Mouse (Mus musculus): ENCODE data around the gene Nae1.

Nae1 gene

DNA sequence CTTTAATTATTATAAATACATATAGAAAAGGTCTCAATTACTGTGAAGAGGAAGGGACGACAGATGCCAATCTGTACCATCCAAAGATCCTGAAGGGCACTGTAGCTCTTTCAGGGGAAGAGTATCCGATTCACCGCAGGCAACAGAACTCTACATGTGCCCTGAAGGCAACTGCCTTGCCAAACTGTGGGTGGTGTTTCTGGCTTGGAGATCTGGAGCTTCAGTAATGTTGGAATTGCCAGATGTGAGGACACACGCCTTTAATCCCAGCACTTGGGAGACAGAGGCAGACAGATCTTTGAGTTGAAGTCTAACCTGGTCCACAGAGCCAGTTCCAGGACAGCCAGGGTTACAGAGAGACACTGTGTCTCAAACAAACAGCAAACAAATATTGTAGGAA is 4.5 kb upstream of the Nae1 start:
- Histone ChIP-seq H3K9me3 (ENCODE audit: low read length) (no peaks in the 10 kb centered on the region), H3K4me1 (replicated peaks; ENCODE audit: low read depth, low read length) (peaks cover 30% of the 10 kb centered on the region), H3K27me3 (ENCODE audit: insufficient read depth, low read length) (peaks cover 66% of the 10 kb centered on the region), H3K36me3 (ENCODE audit: insufficient read depth, low read length) (no peaks in the 10 kb centered on the region), H3K4me3 (replicated peaks; ENCODE audit: low read length) (no peak overlapping the region)
- TF ChIP-seq POU5F1 (IDR thresholded peaks at IDR 0.05; ENCODE audit: borderline replicate concordance, low read length), result no peak

DNA sequence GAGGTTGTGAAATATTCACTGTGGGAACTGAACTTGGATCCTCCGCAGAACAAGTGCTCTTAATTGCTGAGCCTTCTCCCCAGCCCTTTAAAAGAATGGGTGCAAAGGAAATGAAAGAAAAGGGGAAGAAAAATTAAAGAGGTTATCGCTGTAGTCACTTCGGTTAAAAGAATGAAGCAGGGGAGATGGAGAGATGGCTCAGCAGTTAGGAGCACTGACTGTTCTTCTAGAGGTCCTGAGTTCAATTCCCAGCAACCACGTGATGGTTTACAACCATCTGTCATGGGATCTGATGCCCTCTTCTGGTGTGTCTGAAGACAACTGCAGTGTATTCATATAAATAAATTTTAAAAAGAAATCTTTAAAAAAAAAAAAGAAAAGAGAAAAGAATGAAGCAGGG is 1.6 kb upstream of the Nae1 start:
- peaks cover 37% of the 10 kb centered on the region for H3K27me3 ChIP-seq (ENCODE audit: insufficient read depth, low read length)
- H3K9me3 ChIP-seq (ENCODE audit: low read length), result no peaks in the 10 kb centered on the region
- H3K36me3 ChIP-seq (ENCODE audit: insufficient read depth, low read length), result peaks cover 3% of the 10 kb centered on the region; the same call in 1 of the 2 replicates
- no peak overlapping the region for H3K4me3 ChIP-seq (replicated peaks; ENCODE audit: low read length)
- peaks cover 26% of the 10 kb centered on the region for H3K4me1 ChIP-seq (replicated peaks; ENCODE audit: low read depth, low read length)
- TF ChIP-seq CTCF (conservative IDR thresholded peaks at IDR 0.05; ENCODE audit: low read length) (no peak), POU5F1 (IDR thresholded peaks at IDR 0.05; ENCODE audit: borderline replicate concordance, low read length) (no peak), NANOG (IDR thresholded peaks at IDR 0.05; ENCODE audit: borderline replicate concordance, low read length) (no peak)

DNA sequence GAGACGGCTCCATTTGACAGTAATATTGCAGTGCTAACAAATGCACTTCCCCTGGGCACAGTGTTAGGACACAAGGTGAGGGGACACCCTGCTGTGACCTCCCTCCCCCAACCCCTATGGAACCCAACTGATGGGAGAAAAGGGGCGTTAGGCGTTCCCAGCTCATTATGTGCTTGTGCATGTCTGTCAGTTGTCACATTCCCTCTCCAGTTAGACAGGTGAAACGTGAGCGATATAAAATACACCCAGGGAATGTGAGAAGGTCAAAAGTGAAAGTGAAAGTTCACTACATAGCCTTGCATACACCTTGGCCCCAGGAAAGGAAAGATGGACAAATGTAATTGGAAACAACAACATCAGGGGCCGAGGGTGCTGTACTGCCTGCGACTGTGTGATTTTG is 941 bp upstream of the Nae1 start:
- Histone ChIP-seq H3K4me1 (replicated peaks; ENCODE audit: low read depth, low read length) (peaks cover 25% of the 10 kb centered on the region), H3K27me3 (ENCODE audit: insufficient read depth, low read length) (peaks cover 31% of the 10 kb centered on the region), H3K36me3 (ENCODE audit: insufficient read depth, low read length) (peaks cover 4% of the 10 kb centered on the region), H3K9me3 (ENCODE audit: low read length) (no peaks in the 10 kb centered on the region), H3K4me3 (replicated peaks; ENCODE audit: low read length) (no peak overlapping the region)
- TF ChIP-seq POU5F1 (IDR thresholded peaks at IDR 0.05; ENCODE audit: borderline replicate concordance, low read length) (no peak), NANOG (IDR thresholded peaks at IDR 0.05; ENCODE audit: borderline replicate concordance, low read length) (no peak), CTCF (conservative IDR thresholded peaks at IDR 0.05; ENCODE audit: low read length) (no peak)

DNA sequence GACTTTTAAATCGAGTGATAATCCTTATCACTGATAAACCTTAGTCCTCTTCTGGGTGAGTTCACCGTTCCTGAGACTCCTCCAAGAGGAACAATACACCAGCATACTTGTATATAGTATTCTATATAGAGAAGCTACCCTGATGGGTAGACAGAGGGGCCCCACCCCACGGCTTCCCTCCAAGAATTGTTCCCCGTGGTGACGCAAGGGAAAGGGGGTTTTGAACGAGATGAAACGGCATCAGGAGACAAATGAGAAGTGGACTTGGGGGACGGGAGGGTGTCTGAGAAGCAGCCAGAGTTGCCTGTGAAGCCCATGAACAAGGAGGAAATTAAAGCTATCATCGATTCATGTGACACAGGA is 323 bp upstream of the Nae1 start:
- Histone ChIP-seq H3K4me3 (replicated peaks; ENCODE audit: low read length) (peak overlapping the region; percentile 97), H3K9me3 (ENCODE audit: low read length) (no peaks in the 10 kb centered on the region), H3K4me1 (replicated peaks; ENCODE audit: low read depth, low read length) (peaks cover 20% of the 10 kb centered on the region), H3K27me3 (ENCODE audit: insufficient read depth, low read length) (peaks cover 25% of the 10 kb centered on the region), H3K36me3 (ENCODE audit: insufficient read depth, low read length) (peaks cover 10% of the 10 kb centered on the region)
- TF ChIP-seq NANOG (IDR thresholded peaks at IDR 0.05; ENCODE audit: borderline replicate concordance, low read length) (no peak), CTCF (conservative IDR thresholded peaks at IDR 0.05; ENCODE audit: low read length) (no peak; the same call in 1 of the 2 replicates), POU5F1 (IDR thresholded peaks at IDR 0.05; ENCODE audit: borderline replicate concordance, low read length) (no peak)

GRCm38 (mm10) chr8:104533551-104533950 is 886 bp downstream of the Nae1 start:
- Histone ChIP-seq H3K4me3 (replicated peaks; ENCODE audit: low read length) (peak overlapping the region; percentile 97), H3K36me3 (ENCODE audit: insufficient read depth, low read length) (peaks cover 17% of the 10 kb centered on the region), H3K9me3 (ENCODE audit: low read length) (no peaks in the 10 kb centered on the region), H3K27me3 (ENCODE audit: insufficient read depth, low read length) (peaks cover 13% of the 10 kb centered on the region), H3K4me1 (replicated peaks; ENCODE audit: low read depth, low read length) (peaks cover 20% of the 10 kb centered on the region)
- no peak for TF ChIP-seq CTCF (conservative IDR thresholded peaks at IDR 0.05; ENCODE audit: low read length)
- TF ChIP-seq POU5F1 (IDR thresholded peaks at IDR 0.05; ENCODE audit: borderline replicate concordance, low read length), result no peak
- no peak for TF ChIP-seq NANOG (IDR thresholded peaks at IDR 0.05; ENCODE audit: borderline replicate concordance, low read length)

- TF ChIP-seq POU5F1 (IDR thresholded peaks at IDR 0.05; ENCODE audit: borderline replicate concordance, low read length), result no peak
- no peak for TF ChIP-seq CTCF (conservative IDR thresholded peaks at IDR 0.05; ENCODE audit: low read length)
- no peak for TF ChIP-seq NANOG (IDR thresholded peaks at IDR 0.05; ENCODE audit: borderline replicate concordance, low read length)
- peaks cover 45% of the 10 kb centered on the region for H3K36me3 ChIP-seq (ENCODE audit: insufficient read depth, low read length)
- H3K4me1 ChIP-seq (replicated peaks; ENCODE audit: low read depth, low read length), result peaks cover 10% of the 10 kb centered on the region
- H3K9me3 ChIP-seq (ENCODE audit: low read length), result no peaks in the 10 kb centered on the region
- H3K4me3 ChIP-seq (replicated peaks; ENCODE audit: low read length), result no peak overlapping the region
- H3K27me3 ChIP-seq (ENCODE audit: insufficient read depth, low read length), result no peaks in the 10 kb centered on the region
Measured at GRCm38 (mm10) chr8:104529671-104530070, 4.8 kb downstream of the Nae1 start.

GRCm38 (mm10) chr8:104517872-104518271 is 16.6 kb downstream of the Nae1 start:
- TF ChIP-seq CTCF (conservative IDR thresholded peaks at IDR 0.05; ENCODE audit: low read length), result no peak
- H3K4me3 ChIP-seq (replicated peaks; ENCODE audit: low read length), result no peak overlapping the region
- H3K9me3 ChIP-seq (ENCODE audit: low read length), result no peaks in the 10 kb centered on the region
- H3K36me3 ChIP-seq (ENCODE audit: insufficient read depth, low read length), result peaks cover 77% of the 10 kb centered on the region
- no peaks in the 10 kb centered on the region for H3K27me3 ChIP-seq (ENCODE audit: insufficient read depth, low read length)
- H3K4me1 ChIP-seq (replicated peaks; ENCODE audit: low read depth, low read length), result no peaks in the 10 kb centered on the region

DNA sequence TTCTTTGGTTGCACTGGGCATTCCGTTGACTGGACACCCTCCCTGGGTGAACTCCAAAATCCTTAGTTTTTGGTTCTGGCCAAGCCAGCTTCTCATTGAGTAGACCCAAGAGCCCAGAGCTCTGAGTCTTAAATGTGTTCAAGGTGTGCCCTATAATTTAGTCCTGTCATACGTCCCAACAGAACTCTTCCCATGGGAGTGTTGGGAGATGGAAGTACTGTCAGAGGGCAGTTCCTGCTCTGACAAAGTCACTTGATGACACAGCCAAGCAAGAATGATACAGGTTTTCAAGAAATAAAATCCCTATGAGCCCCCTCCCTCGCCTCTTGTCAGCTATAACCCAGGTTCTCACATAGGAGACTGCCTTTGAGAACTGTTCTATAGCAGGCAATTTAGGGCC is 24.3 kb downstream of the Nae1 start:
- H3K9me3 ChIP-seq (ENCODE audit: low read length), result no peaks in the 10 kb centered on the region
- TF ChIP-seq POU5F1 (IDR thresholded peaks at IDR 0.05; ENCODE audit: borderline replicate concordance, low read length) (no peak), NANOG (IDR thresholded peaks at IDR 0.05; ENCODE audit: borderline replicate concordance, low read length) (no peak), CTCF (conservative IDR thresholded peaks at IDR 0.05; ENCODE audit: low read length) (no peak)
- peaks cover 20% of the 10 kb centered on the region for H3K36me3 ChIP-seq (ENCODE audit: insufficient read depth, low read length)
- peaks cover 4% of the 10 kb centered on the region; the same call in 1 of the 2 replicates for H3K27me3 ChIP-seq (ENCODE audit: insufficient read depth, low read length)
- peak overlapping the region; percentile 83; the same call in 1 of the 2 replicates for H3K4me3 ChIP-seq (replicated peaks; ENCODE audit: low read length)
- H3K4me1 ChIP-seq (replicated peaks; ENCODE audit: low read depth, low read length), result peaks cover 13% of the 10 kb centered on the region

Data from E14TG2a.4 (cell line).